Mouse (Mus musculus) adrenal gland, postnatal 14 days (tissue): ENCODE measurements at regions not wholly inside any gene's neighbourhood (a gene's known extent, or its start where the extent isn't known, plus 50 kb on each side); places are given as distances from the start of the nearest gene placed in this dataset.
"Not testable (repeated sequence)": the region's sequence is repeated elsewhere in the genome, so short reads cannot be mapped to it uniquely, and the experiment has no call there.

Experiments
- DNase-seq: peaks from one replicate; pipeline ENCODE4 v3.0.0; 2021; ENCODE audit warnings: mixed read lengths

DNA sequence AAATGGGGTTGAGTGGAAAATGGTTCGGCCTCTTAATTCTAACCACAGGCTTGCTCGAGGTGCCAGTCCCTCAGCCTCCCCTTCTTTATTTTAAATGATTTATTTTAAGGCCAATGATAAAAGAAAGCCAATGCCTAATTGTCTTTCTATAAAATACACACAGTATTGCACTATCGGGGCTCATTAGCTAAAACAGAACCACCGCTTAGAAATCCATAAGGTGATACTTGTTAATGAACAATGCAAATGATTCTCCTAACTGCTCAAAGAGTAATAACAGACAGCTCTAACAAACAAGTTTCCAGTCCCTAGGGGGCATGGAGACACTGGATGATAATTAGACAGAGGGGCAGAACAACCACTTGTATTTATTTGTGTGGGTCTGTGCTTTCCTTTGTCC lies 58.8 kb downstream of the Emx2 start:
- no peak for DNase-seq

DNA sequence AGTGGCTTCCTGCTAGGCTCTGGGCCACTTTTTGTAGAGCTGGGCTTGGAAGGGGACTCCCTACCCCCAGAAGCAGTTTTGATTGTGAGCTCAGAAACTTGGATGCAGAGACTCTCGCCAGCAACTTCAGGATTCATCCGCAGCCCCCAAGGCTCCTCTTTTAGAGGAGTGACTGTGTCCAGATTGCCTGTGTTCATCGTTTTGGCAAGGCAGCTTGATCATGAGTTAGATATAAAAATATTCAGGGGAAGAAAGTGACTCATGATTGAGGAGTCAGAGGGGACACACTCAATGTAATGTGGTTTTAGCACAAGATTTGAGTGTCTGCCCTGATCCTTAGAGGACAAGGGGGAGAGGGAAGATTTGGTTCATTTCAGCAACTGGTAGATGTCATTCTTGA lies 61.0 kb downstream of the Emx2 start:
- no peak for DNase-seq

DNA sequence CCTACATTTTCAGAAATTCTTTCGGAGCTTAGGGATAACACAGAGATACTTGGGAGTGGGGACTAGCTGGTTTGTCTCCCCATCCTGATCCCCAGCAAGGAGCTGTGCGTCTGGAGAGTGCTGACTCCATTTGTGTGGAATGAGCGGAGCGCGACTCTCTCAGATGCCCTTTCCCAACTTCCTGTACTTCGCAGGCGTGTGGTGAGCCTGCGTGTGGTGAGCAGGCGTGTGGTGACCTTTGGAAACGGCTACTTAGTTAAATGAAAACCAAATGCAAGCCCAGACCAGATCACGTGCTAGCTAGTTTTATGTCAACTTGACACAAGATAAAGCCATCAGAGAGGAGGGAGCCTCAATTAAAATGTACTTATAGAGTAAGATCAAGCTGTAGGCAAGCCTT lies 64.0 kb downstream of the Emx2 start:
- DNase-seq: no peak

DNA sequence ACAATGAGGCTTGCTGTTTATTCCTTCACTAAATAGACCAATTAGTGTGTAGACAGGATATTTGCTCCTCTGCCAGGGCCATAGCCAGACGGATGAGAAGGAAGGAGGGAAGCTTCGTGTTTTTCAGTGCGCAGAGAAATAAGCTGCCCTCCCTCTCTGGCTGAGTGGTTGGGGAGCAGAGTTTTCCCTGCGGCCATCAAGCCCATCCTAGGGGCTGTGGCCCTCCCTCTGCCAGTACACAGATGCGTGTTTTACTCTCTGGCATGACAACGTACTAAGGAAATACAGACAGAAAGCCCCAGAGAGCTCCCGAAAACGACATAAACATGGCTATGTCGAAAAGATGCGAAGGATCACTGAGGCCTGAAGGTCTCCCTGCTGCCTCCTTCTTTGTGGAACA lies 65.2 kb downstream of the Emx2 start:
- no peak for DNase-seq

DNA sequence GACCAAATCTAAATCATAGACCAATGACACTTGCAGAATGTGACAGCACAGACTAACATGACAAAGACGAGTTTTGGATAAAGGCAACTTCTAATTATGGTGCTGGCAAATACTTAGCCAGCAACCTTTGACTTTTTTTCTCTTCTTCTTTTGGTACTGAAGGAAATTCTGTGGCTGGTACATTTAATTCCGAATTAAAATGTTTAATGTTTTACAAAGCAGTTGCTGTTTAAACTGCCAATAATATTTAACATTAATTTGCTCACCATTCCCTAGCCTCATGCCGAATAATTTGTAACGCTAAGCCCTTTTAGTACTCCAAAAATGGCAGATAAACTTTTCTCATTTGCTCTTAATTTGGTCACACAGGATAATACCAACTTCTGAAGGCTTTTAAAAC lies 105.9 kb downstream of the Emx2 start:
- no peak for DNase-seq

DNA sequence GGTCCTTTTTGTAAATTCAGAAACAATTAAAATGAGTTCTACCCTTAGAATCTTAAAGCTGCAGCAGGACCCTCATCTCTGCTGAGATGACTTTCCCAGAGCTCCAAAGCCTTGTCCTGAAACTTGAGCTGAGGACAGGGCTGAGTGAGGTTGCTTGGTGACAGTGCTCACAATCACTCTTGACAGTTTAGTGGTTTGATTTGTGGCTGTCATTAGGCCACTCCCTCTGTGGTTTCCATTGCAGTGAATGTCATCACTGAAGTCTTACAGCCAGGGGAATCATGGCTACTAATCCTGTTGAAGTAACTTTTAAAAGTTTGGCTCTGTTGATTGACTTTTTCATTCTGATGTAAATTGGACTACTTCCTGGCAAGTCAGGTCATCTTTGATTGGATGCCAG lies 110.7 kb downstream of the Emx2 start:
- no peak for DNase-seq

DNA sequence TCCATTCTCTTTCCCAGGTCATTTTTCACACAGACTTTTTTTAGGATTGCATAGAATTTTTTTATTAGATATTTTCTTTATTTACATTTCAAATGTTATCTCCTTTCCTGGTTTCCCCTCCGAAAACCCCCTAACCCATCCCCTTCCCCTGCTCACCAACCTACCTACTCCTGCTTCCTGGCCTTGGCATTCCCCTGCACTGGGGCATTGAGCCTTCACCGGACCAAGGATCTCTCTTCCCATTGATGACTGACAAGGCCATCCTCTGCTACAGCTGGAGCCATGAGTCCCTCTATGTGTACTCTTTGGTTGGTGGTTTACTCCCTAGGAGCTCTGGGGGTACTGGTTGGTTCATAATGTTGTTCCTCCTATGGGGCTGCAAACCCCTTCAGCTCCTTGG lies 111.4 kb downstream of the Emx2 start:
- not testable (repeated sequence) for DNase-seq

DNA sequence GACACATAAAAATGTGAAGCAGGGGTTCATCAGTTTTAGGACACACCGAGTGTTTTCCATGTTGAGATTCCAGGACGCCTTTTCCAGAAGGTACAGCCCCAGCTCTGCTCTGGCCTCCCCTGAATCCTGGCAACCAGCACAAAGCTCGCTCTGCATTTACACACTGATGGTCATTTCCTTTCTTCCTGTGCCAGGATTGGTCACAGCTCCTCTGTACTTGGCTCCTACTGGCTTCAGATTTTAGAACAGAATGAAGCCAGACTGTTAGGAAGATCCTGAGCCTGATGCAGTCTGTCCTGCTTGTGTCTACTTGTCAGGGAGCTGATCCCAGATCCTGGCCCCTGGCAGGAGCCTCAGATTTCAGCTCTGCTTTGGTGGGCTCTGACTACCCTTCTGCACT lies 116.2 kb downstream of the Emx2 start:
- DNase-seq: peak; percentile 13

DNA sequence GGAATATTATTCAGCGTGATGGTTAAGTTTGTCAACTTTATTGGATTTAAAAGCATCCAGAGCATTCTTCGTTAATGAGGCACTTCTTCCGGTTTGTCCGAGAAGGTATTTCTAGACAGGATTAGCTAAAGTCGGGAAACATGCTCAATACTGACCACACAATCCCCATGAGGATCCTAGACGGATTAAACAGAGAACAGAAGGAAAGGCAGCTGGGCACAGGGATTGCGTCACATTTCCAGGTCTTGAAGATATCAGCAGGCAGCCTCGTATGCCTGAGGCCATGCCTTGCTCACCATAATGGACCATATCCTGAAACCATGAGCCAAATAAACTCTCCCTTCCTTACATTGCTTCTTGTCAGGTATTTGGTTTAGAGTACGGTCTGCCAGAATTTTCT lies 119.7 kb downstream of the Emx2 start:
- no peak for DNase-seq

DNA sequence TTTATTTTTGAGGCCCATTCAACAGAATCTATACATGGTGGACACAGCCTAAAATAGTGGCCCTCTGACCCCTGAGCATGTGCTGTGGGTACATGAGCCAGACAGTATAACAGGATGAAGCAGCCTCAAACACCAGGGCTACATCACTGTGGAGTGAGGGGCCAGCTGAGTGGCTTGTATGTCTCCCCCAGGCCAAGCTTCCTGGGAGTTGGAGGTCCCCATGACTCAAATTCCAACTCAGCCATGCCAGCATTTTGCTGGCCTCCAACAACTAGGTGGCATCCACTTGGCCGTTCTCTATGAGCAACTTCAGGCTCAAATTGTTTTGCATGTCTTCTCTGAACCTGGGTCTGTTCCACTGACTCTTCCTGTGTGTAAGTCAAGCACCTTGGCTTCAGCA lies 121.5 kb downstream of the Emx2 start:
- DNase-seq: no peak

DNA sequence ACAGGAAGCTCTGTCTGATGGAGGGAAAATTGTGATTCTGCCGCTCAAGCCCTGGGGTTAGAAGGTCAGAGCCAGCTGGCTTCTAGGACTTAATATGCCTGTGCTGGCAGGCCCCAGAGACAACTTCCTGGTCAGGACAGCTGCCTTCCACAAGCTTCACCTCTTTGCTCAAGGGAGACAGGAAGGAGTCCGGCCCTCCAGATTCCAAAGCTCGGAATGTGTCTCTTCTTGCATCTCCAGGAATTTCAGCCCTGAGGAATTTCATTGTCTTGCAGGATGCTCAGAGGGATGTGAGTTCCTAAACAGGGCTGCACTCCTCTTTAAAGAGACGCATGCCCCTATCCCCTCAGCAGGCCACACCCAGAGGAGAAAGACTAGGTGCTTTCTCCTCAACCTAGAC lies 127.7 kb downstream of the Emx2 start:
- no peak for DNase-seq

DNA sequence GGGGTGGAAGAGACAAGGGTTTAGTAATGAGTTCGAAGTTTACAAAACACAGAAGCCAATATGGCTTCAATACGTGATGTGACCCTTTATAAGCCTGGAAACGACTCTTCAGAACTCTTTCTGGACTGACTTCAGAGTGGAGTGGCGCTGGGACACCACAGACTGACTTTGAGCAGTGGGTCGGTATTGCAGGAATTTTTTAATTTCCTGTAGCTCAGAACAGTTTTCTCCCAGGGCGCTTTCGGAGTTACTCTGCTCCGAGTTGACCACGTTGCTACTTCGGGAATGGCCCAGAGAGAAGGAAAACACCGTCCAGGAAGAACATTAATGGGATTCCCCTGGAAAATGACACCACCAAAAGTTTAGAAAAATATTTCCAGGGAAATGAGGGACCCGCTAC lies 129.1 kb downstream of the Emx2 start:
- no peak for DNase-seq

DNA sequence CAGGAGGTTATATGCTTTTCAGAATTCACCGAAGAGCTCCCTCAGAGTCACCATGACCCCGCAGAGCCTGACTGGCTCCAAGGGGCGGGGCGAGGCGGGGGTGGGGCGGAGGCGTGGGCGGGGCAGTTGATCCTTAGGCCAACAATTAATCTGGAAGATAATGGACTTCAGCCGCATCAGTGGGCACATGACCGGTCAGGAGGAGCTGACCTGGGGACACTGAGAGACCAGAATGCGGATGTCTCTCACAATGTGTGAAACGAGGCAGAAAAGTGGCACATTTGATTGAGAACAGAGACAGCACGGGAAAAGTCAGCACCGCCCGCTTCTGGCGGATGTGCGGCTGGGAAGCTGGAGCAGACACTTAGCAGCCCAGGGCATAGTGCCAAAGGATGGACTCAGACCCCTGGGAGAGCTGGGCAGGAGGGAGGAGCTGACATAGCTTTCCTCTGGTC lies 129.9 kb downstream of the Emx2 start:
- DNase-seq: peak; percentile 28

DNA sequence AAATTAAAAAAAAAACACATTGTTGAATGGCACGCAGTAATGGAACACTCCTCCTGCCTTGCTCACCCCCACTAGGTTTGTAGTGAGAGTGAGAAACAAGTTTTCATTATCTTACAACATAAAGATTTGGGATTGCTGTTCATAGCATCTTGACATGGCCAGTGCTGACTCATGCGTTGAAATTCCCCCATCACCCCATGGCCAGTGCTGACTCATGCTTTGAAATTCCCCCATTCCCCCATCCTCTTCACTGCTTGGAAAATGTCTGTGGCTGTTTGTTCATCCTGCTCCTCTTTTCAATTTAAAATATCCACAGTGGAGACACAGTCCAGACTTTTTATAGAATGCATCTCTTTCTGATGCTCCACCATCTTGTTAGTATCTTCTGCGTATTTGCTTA lies 131.8 kb downstream of the Emx2 start:
- no peak for DNase-seq

DNA sequence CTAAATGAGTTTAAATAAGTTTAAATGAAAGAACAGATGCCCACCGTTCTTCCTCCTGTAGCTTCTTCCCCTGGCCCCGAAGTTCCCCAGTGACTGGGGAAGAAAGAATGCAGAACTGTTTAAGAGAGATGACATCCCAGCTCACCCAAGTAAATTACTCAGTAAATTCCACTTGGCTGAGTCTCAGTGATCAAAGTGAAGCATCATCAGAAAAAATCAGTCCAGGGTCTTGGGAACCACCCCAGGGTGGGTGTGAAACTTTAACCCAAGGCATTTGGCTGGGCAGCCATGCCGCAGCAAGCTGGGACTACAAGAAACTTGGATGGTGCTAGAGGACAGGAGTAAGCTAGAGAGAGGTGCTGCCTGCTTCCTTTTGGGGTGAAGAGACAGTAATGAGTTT lies 133.9 kb downstream of the Emx2 start:
- DNase-seq: no peak

DNA sequence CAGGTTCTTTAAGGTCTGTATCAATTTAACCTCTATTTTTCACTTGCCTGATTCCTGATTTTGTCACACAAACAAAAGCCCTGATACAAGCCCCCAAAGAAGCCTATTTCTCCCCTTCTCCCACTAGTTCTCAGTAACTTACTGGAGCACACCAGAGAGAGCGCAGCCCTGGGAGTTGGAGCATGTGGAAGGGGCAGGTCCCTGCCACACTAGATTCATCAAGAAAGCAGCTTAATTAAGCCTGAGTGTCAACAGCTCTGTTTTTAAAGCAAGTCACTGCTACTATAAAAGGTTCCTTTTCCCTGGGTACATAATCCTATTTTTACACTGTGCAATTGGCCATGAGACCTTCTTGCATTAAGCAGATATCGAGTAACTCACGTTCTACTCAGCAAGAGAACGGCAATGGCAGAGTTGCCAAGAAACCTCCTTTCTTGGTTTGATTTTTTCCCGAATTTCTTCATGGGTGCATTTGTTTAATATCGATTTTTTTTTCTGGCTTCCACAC lies 166.2 kb downstream of the Emx2 start:
- DNase-seq: no peak

DNA sequence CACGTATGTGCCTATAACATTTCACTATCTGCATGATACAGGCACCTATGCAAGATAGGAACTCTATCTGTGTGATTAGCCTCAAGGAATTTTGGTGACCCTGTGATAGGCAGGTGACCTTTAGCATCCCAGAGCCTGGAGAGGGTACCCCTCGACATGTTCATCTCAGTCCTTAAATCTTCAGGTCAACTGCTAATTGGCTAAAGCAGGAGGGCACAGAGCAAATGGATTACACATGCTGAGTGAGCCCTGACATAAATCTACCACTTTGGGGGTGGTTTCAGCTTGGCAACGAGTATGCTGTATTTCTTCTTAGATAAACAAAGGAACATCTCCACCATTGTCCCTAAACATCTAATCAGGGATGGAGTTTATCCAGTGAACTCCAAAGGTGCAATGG lies 169.5 kb downstream of the Emx2 start:
- DNase-seq: no peak

DNA sequence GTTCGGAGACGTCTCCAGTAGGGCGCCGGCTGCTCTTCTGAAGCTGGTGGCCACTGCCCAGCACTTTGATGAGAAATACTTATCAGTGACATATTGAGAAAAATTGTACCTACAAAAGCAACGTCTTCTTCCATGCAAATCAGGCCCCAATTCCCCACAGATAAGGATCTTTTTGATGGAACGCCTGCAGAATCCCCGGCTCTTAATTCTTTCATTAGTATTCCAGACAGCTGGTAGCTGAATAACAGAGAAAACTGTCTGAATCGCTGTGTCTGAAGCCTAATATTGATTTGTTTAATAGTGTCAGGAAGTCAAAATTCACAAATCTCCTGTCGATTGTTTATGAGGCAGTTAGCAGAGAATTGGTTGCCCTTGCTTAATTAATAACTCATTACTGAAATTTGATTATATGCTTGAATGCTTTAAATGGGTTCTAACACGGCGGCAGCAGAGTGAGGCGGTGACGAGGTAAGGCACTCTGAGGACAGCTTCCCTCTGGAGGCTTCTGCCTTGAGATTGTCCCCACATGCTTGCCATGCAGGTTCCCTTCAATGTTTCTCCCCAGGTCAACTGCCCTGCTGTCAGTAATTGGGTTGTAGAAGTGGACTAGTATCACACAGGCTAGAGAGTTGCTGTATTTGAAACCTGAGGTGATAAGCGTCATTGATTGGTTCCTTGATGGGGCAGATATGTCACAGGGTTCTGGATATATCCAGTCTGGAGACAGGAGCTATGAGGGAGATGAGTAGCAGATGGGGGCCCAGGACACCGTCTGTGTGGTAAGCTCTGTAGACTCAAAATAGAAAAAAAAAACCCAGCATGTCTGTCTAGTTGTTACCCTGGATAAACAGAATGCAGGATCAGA lies 170.4 kb downstream of the Emx2 start:
- no peak for DNase-seq

DNA sequence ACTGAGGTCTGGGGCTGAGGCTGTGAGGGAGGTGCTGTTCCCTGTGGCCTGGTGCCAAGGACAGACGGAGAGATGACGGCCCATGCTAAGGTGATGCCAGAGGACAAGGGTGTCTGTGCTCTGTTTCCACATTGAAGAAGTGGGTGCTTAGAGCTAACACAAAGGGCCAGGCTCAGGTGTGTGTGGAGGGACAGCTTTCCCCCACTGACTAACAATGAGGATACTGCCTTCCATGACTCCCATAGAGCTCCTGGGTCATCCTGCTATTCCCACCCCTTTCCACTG lies 170.9 kb downstream of the Emx2 start:
- no peak for DNase-seq

DNA sequence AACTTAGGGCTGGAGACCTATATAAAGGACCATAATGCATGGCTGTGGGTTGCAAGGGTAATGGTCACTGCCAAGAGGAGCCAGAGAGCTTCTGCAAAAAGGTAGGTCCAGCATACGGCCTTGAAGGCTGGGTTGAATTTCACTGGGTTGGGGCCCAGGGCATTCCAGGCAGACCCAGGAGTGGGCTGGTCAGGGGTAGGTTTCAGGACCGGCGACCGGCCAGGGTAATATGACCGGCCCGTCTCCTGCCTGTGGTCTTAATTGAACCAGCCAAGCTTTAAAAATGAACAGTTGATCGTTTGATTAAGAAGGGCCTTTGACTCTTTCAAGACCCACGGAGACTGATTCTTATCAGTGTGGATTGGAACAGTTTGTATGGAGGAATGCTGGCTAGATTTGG lies 171.9 kb downstream of the Emx2 start:
- DNase-seq: no peak

DNA sequence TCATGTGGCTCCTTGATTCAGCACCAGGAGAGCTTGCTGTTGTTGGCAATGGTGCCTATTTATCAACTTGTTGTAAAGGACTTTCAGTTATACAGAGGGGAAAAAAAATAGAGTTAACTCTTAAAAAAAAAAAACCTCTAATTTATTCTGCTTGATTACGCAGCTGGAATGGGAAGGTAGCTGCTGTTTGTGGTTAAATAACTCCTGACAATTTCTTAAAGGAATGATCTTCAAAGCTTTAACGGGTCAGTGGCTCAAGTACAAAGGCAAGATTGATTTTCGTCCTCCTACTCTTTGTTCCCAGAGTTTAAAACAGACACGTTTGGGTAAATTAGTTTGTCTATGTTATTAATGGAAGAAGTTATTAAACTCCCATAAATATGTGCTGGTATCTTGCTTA lies 172.5 kb downstream of the Emx2 start:
- DNase-seq: no peak

DNA sequence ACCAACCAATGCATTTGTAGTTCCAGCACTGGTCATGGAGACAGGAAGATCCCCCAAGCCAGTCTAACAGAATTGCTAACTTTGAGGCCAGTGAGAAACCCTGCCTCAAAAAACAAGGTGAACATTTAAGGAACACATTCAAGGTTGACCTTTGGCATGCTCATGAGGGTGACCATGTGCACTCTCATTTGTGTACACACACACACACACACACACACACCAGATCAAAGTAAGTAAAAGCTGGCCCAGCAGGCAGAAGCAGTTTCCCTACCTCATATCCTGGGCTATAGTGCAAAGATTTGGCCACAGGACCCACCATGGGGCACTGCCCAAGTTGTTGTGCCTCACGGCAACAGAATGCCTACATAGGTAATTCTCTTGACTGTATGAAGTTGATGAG lies 173.4 kb downstream of the Emx2 start:
- no peak for DNase-seq

DNA sequence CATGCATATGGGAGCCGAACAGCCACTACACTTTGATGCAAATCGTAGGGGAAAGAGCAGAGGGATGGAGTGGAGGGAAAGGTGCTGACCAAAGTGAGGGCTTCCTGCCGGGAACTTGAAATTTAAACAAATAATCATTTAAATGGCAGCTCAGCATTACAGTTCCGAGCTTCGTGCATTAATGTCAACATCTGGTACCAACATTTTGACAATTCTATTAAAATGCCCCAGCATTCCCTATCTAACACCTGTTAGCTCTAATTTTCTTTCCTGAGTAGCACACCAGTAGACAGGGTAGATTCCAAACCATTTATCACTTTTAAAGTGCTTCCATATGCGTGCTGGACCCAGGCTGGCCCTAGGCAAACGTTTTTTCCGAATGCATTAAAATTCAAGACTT lies 178.1 kb downstream of the Emx2 start:
- no peak for DNase-seq

DNA sequence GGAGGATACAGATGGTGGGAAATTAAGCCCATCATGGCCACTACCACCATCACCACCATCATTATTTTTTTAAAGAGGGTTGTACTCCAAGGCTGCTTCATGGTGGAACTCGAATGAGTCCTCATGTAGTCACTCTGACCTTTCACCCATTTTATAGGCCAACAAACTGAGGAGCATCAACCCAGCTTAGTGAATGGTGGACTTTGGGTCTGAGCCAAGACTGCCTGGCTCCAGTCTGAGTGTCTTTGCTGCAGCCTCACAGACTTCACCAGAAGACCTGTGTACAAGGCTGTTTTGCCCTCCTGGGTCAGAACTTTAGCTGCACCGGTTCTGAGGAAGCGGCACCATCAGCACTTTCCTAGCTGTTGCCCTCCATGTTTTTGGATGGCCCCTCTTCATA lies 184.4 kb downstream of the Emx2 start:
- DNase-seq: no peak

DNA sequence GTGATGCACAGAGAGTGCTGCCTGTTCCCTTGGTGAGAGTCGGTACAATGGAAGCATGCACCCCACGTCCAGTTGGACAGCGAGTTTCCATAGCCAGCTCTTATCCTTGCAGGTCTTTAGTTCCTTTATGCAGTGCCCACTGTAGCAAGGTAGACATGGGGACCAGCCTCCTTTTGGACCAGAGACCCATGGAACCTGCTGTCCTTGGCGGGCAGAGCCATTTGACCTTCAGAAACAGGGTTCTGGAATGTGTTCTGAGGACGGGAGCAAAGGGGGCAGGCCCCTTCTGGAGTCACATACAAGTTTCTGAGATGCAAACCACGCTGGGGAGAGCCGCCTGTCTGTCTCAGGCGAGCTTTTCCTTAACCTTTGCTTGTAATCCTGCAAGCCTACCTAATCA lies 188.1 kb downstream of the Emx2 start:
- no peak for DNase-seq
